Mouse (Mus musculus): ENCODE measurements around the gene 2310007B03Rik.
A peak's percentile ranks its signal among the peaks of the same experiment; 100 is the strongest.

DNA sequence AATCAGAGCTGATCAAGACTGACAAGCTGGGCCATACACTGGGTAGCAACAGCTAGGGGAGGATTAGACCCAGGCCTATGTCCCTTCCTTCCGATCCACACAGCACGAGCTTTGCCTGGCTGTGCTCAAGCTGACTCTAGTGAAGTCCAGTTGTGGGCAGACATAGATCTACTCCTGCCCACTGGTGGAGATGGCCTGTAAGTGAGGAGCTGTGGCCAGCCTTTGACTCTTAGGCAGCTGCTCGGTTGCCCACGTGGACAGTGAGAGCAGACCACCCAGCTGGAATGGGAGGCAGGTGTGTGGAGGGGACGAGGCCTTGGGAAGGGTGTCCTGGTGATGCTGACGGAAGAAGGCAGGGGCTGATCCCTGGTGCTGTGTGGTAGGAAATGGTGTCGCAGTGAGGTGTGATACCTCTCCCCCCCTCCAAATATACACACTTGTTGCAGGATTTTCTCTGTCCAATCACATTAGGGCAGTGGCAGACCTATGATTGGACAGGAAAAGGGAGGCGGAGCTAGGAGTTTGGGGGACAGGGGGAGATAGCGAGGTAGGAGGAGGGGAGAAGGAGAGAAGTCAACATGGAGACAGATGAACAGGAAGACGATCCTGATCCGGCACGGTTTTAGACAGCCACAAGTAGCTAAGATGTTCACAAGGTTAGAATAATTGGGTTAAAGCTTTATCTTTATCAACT is 45.7 kb upstream of the 2310007B03Rik start:
- TF ChIP-seq POLR2A (IDR thresholded peaks at IDR 0.05; ENCODE audit: borderline replicate concordance, insufficient read depth, low read length) (no peak), CTCF (IDR thresholded peaks at IDR 0.05; ENCODE audit: borderline replicate concordance, insufficient read depth, low read depth, low read length) (peak; percentile 20; the same call in 1 of the 2 replicates)

Measured in cerebellum, adult 2 months (tissue).